Mouse (Mus musculus) midbrain, embryonic 10.5 days (tissue): ENCODE measurements around the gene Tmem38b. TPM values are rescaled to one million over a fixed set of nuclear protein-coding genes. Genes with fewer than 3 reads are reported as not detected.

Source experiments
- DNase-seq: peaks from one replicate; pipeline ENCODE4 v3.0.0-alpha.2; 2017; ENCODE audit warnings: low spot score
- H3K27ac ChIP-seq: fragments of 300-500 bp; sonication (generic); replicated peaks from 2 replicates; pipeline ENCODE4 v1.5.1; 2016; ENCODE audit warnings: mild to moderate bottlenecking
- H3K27me3 ChIP-seq: fragments of 300-500 bp; sonication (generic); 2 replicates; pipeline ENCODE4 v1.6.1; 2016; ENCODE audit warnings: low read depth, mild to moderate bottlenecking; ENCODE audit not compliant: poor library complexity, severe bottlenecking
- H3K36me3 ChIP-seq: fragments of 300-500 bp; sonication (generic); 2 replicates; pipeline ENCODE4 v1.6.1; 2016; ENCODE audit warnings: mild to moderate bottlenecking, moderate library complexity
- H3K4me1 ChIP-seq: fragments of 300-500 bp; sonication (generic); 2 replicates; pipeline ENCODE4 v1.6.1; 2016
- H3K4me3 ChIP-seq: fragments of 300-500 bp; sonication (generic); 2 replicates; pipeline ENCODE4 v1.5.1; 2016; ENCODE audit warnings: mild to moderate bottlenecking, moderate library complexity
- H3K9me3 ChIP-seq: fragments of 300-500 bp; sonication (generic); replicated peaks from 2 replicates; pipeline ENCODE4 v1.6.1; 2016; ENCODE audit warnings: mild to moderate bottlenecking
- WGBS: fragments of 180-500 bp; shearing (Covaris S2); methylation state at CpG from one replicate; pipeline ENCODE4 v1.1.7; 2016; 5-methylcytosine and 5-hydroxymethylcytosine counted together
- polyA plus RNA-seq: library from polyadenylated mRNA; unstranded; fragments of >200 nt; fragmentation: Nextera tagmentation; extraction: Ambion mirVana; gene quantifications from 2 replicates; pipeline ENCODE4 v1.2.1, GENCODE M21; 2016

Tmem38b gene
- polyA plus RNA-seq, 1 experiment from 2014 or later, result 9.7 TPM

DNA sequence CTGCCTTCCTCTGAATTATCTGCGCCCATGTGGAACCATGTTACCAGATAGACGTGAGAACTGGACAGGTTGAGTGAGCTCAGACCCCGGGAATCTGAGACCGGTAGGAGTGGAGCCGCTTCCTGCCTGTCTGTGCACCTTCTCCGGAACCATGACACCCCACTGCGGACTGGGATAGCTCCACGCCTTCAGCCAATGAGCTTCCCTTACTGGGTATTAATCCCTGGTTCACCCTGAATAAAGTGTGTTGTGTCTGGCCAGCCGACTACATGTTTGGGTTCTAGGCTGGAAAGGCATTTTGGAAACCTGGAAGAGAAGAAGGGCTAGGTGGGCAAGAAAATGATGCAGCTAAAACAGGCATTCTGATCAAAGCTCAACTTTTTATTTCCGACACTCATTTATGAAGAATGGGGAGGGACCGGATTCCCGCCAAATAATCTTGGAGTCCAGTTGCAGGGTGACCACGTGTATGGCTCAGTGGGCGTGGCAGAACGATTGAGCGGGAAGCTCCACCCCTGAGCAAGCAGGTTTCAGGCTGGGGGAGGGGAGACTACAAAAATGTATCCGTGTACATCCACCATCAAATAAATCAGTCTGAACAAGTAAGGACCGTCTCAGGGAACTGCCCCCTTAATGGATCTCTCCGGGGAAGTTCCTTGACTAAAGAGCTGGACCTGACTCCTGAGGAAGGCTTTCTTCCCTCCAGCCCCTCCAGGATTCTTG lies 38.4 kb downstream of the Tmem38b start:
- WGBS, result 88% methylated on average over 19 of the region's 19 CpGs
- Histone ChIP-seq H3K27me3 (no peaks in the 10 kb centered on the region), H3K36me3 (peaks cover 34% of the 10 kb centered on the region), H3K4me1 (peaks cover 3% of the 10 kb centered on the region; the same call in 1 of the 2 replicates), H3K9me3 (no peaks in the 10 kb centered on the region; the same call in 1 of the 2 replicates), H3K4me3 (no peak overlapping the region), H3K27ac (no peak overlapping the region)
- no peak for DNase-seq

DNA sequence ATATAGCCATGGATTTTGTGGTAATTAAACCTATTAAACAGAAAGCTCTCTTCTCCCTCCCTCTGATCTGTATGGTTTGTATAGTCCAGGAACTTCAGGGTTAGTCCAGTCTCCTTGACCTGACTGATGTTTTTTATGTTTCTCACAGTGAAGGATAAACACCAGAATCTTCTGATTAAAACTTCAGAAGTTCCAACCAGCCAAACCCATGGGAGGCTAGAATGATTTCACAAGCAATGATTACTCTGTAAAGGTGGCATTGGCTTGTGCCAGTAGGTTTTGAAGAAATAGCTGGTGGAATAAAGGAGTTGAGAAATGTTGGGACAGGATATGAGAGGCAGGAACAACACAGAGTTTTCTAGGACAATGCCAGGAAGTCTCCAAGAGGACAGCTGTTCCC lies 40.6 kb downstream of the Tmem38b start:
- no peak for DNase-seq
- H3K9me3 ChIP-seq, result peaks cover 13% of the 10 kb centered on the region
- no peaks in the 10 kb centered on the region for H3K27me3 ChIP-seq
- H3K36me3 ChIP-seq, result peaks cover 25% of the 10 kb centered on the region
- no peaks in the 10 kb centered on the region for H3K4me1 ChIP-seq
- no peak overlapping the region for H3K4me3 ChIP-seq
- no peak overlapping the region for H3K27ac ChIP-seq

DNA sequence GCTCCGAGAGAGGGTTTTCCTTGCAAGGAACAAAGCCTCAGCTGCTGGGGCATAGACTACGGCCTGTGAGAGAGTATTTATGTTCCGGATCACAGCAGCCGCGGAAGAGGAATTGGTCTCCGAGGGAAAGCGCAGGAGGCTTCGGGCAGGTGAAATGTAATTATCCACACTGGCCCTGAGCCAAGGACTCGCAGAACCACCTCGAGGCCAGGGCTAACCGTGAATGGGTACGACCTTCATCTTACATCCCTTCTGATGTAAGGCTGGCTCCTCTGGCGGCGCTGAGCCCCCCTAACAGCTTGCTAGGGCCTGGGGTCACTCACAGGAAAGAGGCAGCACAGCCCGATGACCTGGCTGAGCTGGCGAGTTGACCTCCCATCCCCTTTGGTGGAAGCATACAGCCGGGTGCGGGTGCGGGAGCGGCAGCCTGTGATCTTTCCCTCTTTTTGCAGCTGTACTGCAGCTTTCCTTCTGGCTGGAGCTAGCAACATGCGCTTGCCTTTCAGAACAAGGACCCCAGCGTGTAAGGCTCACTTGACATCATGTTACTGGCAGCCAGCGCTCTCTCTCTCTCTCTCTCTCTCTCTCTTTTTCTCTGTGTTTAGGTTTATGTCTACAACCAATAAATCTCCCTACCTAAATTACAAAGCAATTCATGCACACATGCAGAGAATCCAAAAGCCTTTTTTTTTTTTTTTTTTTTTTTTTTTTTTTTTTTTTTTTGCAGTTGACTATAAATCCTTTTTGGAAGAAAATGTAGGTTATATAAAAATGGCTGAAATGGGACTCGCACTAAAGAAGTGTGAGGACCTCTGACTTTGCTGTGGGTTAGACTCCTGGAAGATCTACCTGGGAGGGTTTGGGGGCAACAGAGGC lies 52.9 kb downstream of the Tmem38b start:
- Histone ChIP-seq H3K27ac (peak overlapping the region; percentile 69), H3K9me3 (no peaks in the 10 kb centered on the region; the same call in 1 of the 2 replicates), H3K4me3 (no peak overlapping the region; the same call in 1 of the 2 replicates), H3K4me1 (peaks cover 15% of the 10 kb centered on the region), H3K27me3 (0 out of 2 replicates have a peak, but pooled peaks cover 1% of the 10 kb centered on the region), H3K36me3 (no peaks in the 10 kb centered on the region)
- 56% methylated on average over 24 of the region's 24 CpGs for WGBS
- peak; percentile 34 for DNase-seq

DNA sequence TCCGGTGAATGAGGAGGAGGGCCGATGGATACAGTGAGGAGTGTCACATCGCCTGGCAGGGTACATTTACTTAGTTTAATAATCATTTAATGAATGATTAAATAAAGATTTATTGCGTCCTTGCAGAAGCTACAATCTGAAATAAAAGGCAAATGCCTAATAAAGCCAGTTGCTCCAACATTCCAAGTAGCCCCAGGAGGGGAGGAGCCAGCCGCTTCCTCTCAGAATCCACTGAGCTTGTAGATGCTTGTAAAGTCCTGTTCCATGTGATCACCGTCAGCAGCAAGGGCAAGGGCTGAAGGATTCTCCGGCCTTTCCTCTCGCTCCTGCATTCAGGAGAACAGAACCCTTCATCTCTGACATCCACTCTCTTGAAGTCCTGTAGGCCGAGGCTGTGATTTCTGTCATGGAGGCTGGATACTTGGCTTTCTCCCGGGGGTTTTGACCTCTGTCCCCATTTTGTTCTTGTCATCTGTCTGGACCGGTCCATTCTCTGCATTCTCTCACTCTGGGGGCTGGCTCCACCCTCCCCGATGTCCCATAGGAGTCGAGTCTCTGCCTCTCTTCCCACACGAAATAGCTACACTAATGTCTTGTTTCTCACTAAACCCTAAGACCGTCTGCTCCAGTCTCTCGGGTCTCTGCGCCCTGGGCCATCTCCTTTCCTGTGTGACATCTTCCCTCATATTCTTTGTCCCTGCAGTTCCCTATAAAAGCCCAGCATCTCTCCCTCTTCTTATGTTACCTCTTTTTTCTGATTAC lies 57.3 kb downstream of the Tmem38b start:
- no peak overlapping the region for H3K4me3 ChIP-seq
- 78% methylated on average over 17 of the region's 17 CpGs for WGBS
- peaks cover 24% of the 10 kb centered on the region for H3K4me1 ChIP-seq
- H3K27ac ChIP-seq, result no peak overlapping the region; the same call in 1 of the 2 replicates
- H3K9me3 ChIP-seq, result no peaks in the 10 kb centered on the region
- no peaks in the 10 kb centered on the region for H3K36me3 ChIP-seq
- H3K27me3 ChIP-seq, result 0 out of 2 replicates have a peak, but pooled peaks cover 6% of the 10 kb centered on the region
- peak; percentile 11 for DNase-seq

DNA sequence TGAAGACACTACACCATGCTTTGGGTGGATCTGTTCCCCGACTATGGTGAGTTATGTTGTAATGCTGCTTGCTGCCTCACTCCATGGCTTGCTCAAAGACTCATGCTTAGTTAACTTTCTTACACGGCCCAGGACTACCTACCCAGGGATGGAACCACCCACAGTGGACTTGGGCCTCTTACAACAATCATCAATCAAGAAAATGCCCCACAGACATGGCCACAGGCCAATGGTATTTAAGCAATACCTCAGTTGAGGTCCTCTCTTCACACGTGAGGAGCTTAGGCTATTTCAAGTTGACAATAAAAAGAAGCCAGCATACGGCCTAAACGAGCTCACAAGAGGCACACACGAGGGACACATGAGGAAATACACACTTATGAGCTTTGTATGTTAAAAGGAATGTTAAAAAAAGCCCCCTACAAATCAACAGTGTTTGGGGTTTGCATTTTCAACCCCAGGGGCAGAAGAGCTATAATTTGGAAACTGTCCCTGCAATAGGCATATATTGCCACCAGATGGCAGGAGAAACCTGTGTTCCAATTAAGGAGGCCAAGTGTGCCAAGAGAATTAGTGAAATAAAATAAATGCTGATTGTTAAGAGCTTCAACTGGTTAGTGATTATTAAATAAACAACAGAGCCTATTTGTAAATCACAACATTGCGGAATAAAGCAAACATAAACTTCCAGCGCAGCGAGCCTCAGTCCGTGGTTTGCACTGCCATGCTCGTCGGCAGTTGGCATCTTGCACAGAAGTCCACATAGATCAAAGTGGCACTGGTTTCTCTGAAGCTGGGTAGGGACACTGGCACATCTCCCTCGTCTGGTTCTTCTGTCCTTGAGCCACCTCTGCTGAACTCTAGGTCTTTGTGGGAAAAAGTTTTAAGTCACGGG lies 58.8 kb downstream of the Tmem38b start:
- no peak overlapping the region for H3K27ac ChIP-seq
- H3K9me3 ChIP-seq, result no peaks in the 10 kb centered on the region
- peaks cover 15% of the 10 kb centered on the region for H3K4me1 ChIP-seq
- DNase-seq, result peak; percentile 37
- 0 out of 2 replicates have a peak, but pooled peaks cover 6% of the 10 kb centered on the region for H3K27me3 ChIP-seq
- WGBS, result 70% methylated on average over 14 of the region's 14 CpGs
- no peaks in the 10 kb centered on the region for H3K36me3 ChIP-seq
- no peak overlapping the region for H3K4me3 ChIP-seq

DNA sequence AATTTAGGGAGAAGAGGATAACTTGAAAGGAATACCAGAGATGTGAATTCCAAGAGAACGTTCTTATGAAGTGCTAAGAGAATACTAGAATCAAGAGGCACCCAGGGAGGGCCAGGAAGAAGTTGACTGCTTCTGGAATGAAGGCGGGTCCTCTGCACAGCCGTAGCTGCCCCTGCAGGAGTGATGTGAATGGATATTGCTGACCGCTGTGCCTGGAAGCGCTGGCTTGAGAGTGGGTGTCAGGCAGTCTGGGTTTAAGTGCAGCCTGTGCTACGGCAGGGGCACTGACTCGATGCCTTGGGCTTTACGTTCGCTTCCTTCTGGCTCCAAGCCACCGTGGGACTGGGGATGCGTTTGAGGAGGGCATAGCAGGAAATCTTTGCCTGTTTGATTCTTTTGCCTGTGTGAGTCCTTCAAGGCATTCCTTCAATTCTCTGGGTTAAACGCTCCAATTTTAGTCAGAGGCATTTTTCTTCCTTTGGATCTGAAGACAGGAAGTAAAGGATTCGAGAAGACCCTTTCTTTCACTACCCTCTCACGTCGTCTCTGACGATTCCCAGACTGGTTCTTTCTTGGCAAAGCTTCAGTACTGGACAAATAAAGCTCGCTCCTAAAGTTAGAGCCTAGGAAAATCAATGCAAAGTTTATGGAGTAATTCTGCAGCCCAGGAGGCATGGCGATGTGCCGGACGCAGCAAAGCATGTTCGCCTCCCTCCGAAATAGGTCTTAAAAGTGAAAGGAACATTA lies 60.7 kb downstream of the Tmem38b start:
- Histone ChIP-seq H3K4me1 (peaks cover 15% of the 10 kb centered on the region), H3K27ac (peak overlapping the region; percentile 42; the same call in 1 of the 2 replicates), H3K4me3 (no peak overlapping the region), H3K27me3 (0 out of 2 replicates have a peak, but pooled peaks cover 6% of the 10 kb centered on the region), H3K36me3 (no peaks in the 10 kb centered on the region), H3K9me3 (no peaks in the 10 kb centered on the region)
- DNase-seq, result peak; percentile 18
- WGBS, result 61% methylated on average over 22 of the region's 22 CpGs

DNA sequence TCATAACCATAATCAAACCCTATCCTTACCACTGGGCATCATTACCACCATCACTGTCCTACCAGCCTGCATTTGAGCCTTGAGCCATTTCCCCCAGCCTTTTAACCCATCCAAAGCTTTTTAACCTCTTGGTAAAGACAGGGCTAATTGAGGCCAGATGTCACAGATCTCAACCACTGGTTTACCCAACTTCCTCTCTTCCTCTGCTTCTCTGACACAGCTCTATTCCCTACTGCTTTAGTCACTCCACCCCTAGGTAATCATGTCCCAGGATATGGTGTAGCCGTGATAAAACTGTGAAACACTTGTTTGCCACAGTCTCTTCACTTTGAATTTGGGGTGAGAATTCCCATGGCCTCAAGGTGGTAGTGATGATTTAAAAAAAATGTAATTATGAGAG lies 69.5 kb downstream of the Tmem38b start:
- no peaks in the 10 kb centered on the region for H3K9me3 ChIP-seq
- no peaks in the 10 kb centered on the region for H3K27me3 ChIP-seq
- H3K27ac ChIP-seq, result no peak overlapping the region
- DNase-seq, result no peak
- WGBS, result 72% methylated on average over 1 of the region's 1 CpGs
- peaks cover 6% of the 10 kb centered on the region; the same call in 1 of the 2 replicates for H3K4me1 ChIP-seq
- no peak overlapping the region for H3K4me3 ChIP-seq
- H3K36me3 ChIP-seq, result no peaks in the 10 kb centered on the region

DNA sequence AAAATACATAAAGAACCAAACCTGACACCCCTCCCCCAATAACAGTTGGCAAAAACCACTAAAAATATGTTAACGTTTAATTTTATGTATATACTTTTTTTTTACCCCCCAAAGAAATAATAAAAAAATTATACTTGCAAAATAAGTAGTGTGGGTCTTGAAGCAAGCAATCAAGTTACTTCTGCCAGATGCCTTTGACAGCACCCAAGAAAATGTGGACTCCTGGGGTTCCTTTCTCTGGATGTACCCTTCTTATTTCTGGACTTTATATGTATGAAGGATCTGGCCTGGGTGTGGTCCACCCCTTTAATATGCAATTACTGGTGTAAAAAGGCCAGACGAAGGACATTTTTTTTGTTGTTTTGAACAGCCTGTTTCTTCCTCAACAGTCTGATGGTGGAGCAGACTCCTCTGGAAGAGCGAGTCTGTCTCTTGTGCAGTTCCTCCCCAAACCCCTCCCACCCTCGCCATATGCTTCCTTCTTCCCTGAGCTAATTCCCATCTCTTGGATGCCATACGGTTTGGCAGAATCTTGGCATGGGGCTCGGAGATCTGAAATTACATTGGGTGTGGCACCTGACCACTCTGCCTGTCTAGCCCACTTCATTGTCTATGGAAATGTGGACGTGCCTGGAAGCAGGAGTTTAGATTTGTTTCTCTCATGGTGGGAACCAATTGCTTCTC lies 70.4 kb downstream of the Tmem38b start:
- Histone ChIP-seq H3K4me3 (no peak overlapping the region), H3K4me1 (peaks cover 6% of the 10 kb centered on the region; the same call in 1 of the 2 replicates), H3K36me3 (no peaks in the 10 kb centered on the region), H3K27ac (no peak overlapping the region), H3K9me3 (no peaks in the 10 kb centered on the region), H3K27me3 (no peaks in the 10 kb centered on the region)
- WGBS, result 89% methylated on average over 7 of the region's 7 CpGs
- DNase-seq, result no peak

DNA sequence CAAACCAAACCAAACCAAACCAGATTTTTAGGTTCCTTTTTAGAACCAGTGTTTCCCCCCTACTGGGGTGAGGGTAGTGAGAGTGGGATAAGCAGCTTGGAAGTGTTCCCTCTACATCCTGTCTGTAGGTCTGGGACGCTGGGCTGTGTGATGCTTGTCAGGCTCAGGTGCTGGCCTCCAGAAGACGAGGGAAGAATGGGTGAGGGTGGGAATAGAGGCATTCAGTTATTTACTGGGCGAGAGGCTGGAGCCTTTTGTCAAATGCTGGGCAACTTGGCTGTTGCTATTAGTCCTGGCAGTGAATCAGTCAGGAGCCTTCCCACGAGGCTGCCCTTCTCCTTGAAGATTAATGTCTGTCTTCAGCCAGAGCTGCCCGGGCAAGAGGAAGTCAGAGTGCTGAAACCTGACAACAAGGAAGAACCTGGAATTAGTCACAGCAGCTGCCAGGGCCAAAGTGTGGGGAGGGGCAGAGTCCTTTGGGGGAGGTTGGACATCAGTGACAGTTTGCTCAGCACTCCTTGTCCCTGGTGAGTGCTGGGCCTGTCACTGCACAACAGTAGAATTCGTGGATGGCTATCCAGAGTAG lies 74.6 kb downstream of the Tmem38b start:
- Histone ChIP-seq H3K27ac (no peak overlapping the region), H3K9me3 (no peaks in the 10 kb centered on the region), H3K4me3 (no peak overlapping the region), H3K36me3 (no peaks in the 10 kb centered on the region), H3K27me3 (no peaks in the 10 kb centered on the region), H3K4me1 (peaks cover 10% of the 10 kb centered on the region)
- WGBS, result 76% methylated on average over 6 of the region's 6 CpGs
- no peak for DNase-seq

DNA sequence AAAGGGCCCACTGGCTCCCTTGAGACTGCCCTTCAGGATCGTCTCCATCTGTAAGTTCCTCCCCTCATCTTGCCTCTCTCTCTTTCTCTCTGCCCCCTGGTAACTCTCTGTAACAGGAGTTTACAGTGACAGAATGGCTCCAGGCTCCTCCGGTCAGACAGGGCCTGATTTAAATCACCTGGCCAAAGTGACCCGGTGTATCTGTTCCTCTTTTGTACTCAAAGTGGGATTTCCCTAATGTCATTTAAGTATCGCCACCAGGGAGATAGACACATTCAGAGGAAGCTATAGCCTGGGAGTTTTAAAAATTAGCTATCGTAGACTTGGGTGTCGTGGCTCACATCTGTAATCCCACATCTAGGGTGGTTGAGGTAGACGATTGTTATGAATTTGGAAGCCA lies 78.5 kb downstream of the Tmem38b start:
- WGBS, result 90% methylated on average over 7 of the region's 7 CpGs
- H3K4me3 ChIP-seq, result no peak overlapping the region
- no peaks in the 10 kb centered on the region for H3K27me3 ChIP-seq
- H3K9me3 ChIP-seq, result no peaks in the 10 kb centered on the region
- H3K4me1 ChIP-seq, result peaks cover 9% of the 10 kb centered on the region
- no peak for DNase-seq
- no peak overlapping the region for H3K27ac ChIP-seq
- H3K36me3 ChIP-seq, result no peaks in the 10 kb centered on the region
